Comparison of ENCODE assay signal across 15 mouse cellular contexts in the genomic region with DNA sequence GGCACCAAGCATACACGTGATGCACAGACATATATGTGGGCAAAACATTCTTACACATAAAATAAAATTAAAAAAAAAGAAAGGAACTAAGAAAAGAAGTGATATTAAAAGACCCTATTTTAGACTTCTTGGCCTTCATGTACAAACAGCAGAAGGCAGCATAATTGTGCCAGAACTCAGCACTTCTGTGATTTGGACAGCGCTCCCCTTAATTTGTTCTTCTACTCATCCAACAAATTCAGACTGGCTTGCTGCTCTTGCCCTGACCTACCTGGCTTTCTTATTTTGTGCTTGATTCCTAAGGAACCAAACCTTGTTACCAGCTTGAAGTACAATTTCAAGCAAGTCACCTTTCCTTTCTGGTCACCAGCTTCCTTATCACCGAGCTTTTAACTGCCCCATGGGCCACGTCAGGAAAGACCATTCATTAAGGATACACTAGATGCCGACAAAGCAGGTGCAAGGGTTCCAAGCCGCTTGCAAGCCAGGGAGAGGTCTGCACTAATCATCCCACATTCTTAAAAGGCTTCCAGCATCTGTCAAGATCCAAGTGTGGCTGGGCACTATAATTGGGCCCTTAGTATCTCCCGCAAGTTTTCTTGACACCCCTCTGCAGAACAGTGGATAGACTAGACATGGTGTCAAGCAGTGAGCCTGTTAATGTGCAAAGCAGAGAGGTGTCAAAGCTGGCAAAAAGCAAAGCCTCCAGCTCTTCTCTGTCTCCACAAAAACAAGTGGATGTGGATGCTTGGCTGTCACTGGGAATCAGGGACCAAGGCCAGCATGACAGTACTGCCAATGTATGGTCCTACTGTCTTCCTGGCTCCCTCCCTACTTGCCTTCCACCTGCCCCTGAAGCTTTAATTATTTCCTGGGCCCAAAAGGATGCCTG.
DNase-seq lines count a peak whose midpoint lies in the region; ATAC-seq and TF ChIP-seq lines count a peak whose summit lies in the region.
"Had no signal": no experiment of that assay in that cellular context is flagged by ENCODE, and none has a peak within 500 bp of the region (broad histone marks: within the 10 kb centered on the region; RNA-seq: fewer than 3 reads in every experiment).

No protein-coding gene starts in this region.

- 0 out of 2 replicates have a peak overlapping the region, but pooled peaks have one; percentile 5 for H3K27ac ChIP-seq in hindbrain, postnatal 0 days
- H3K27ac ChIP-seq in hindbrain, embryonic 14.5 days, result no peak overlapping the region
- no peak overlapping the region for H3K27ac ChIP-seq in MEL (ENCODE audit: control insufficient read depth, low read depth, low read length)
- H3K27ac ChIP-seq: embryonic facial prominence, embryonic 13.5 days; stomach, embryonic 15.5 days had no signal

- no peak overlapping the region for H3K4me2 ChIP-seq in hindbrain, postnatal 0 days (ENCODE audit: low read depth, low read length)
- no peak overlapping the region for H3K4me2 ChIP-seq in hindbrain, embryonic 14.5 days (replicated peaks)
- H3K4me2 ChIP-seq: embryonic facial prominence, embryonic 13.5 days; stomach, embryonic 15.5 days had no signal

- TF ChIP-seq EP300 in MEL (IDR thresholded peaks at IDR 0.05; ENCODE audit: low read depth in 1 of 2, low read length in 2 of 2), result no peak

- no peaks in the 10 kb centered on the region for H3K79me2 ChIP-seq in MEL (ENCODE audit: control insufficient read depth, insufficient read depth, low read length, poor library complexity)

- no peak for TF ChIP-seq RAD21 in MEL (IDR thresholded peaks at IDR 0.05; ENCODE audit: low read depth, low read length)

- no peak for TF ChIP-seq POLR2A in MEL (IDR thresholded peaks at IDR 0.05; ENCODE audit: control insufficient read depth in 1 of 2, insufficient read depth in 1 of 2, low read depth in 1 of 2, low read length in 2 of 2, poor library complexity in 1 of 2)

- no peak for TF ChIP-seq CTCF in hindbrain, postnatal 0 days (IDR thresholded peaks at IDR 0.05; ENCODE audit: low read depth)
- TF ChIP-seq CTCF in MEL (IDR thresholded peaks at IDR 0.05 in 2 of 3, conservative IDR thresholded peaks at IDR 0.05 in 1 of 3; ENCODE audit: control insufficient read depth in 1 of 3, insufficient read depth in 1 of 3, low read depth in 2 of 3, low read length in 3 of 3, poor library complexity in 1 of 3, severe bottlenecking in 1 of 3), result no peak

- H3K9me3 ChIP-seq in hindbrain, postnatal 0 days (ENCODE audit: low read length), result no peaks in the 10 kb centered on the region
- no peaks in the 10 kb centered on the region for H3K9me3 ChIP-seq in hindbrain, embryonic 14.5 days (ENCODE audit: control insufficient read depth, low read length)
- no peaks in the 10 kb centered on the region for H3K9me3 ChIP-seq in MEL (replicated peaks; ENCODE audit: insufficient read depth, low read length)
- H3K9me3 ChIP-seq: embryonic facial prominence, embryonic 13.5 days; stomach, embryonic 15.5 days had no signal

- peak; percentile 31 for DNase-seq in hindbrain, postnatal 0 days (ENCODE audit: low spot score)
- DNase-seq in hindbrain, embryonic 14.5 days (ENCODE audit: low spot score), result no peak
- DNase-seq in MEL (ENCODE audit: low read depth, low spot score) (peak; percentile 3), R1 (ENCODE audit: low read depth, low spot score) (peak; percentile 4)
- peak; percentile 85 to 91 for DNase-seq in cerebellum, postnatal 10 days
- no peak for DNase-seq in thymus, postnatal 36 days
- DNase-seq: heart, postnatal 36 days; kidney, adult 9 months; layer of hippocampus, adult 9-11 months; liver, postnatal 0 days; thymus, postnatal 25 days had no signal

- no peaks in the 10 kb centered on the region for H3K27me3 ChIP-seq in hindbrain, postnatal 0 days (ENCODE audit: insufficient read depth, low read length)
- no peaks in the 10 kb centered on the region for H3K27me3 ChIP-seq in hindbrain, embryonic 14.5 days (ENCODE audit: control insufficient read depth, insufficient read depth, low read length)
- no peaks in the 10 kb centered on the region; a peak in 1 of 4 replicates for H3K27me3 ChIP-seq in MEL (ENCODE audit: control insufficient read depth in 1 of 2, insufficient read depth in 2 of 2, low read length in 2 of 2)
- H3K27me3 ChIP-seq: embryonic facial prominence, embryonic 13.5 days; Patski; stomach, embryonic 15.5 days had no signal

- 65% methylated on average over 7 of the region's 7 CpGs for WGBS in hindbrain, postnatal 0 days
- 81% methylated on average over 7 of the region's 7 CpGs for WGBS in hindbrain, embryonic 14.5 days

- H3K36me3 ChIP-seq in hindbrain, postnatal 0 days (ENCODE audit: insufficient read depth, low read length), result no peaks in the 10 kb centered on the region
- H3K36me3 ChIP-seq in hindbrain, embryonic 14.5 days (replicated peaks; ENCODE audit: control insufficient read depth, insufficient read depth), result no peaks in the 10 kb centered on the region
- H3K36me3 ChIP-seq in MEL (ENCODE audit: control insufficient read depth in 1 of 2, insufficient read depth in 2 of 2, low read length in 2 of 2), result no peaks in the 10 kb centered on the region
- H3K36me3 ChIP-seq: embryonic facial prominence, embryonic 13.5 days; stomach, embryonic 15.5 days had no signal

- H3K4me3 ChIP-seq in hindbrain, postnatal 0 days (ENCODE audit: low read length), result no peak overlapping the region
- no peak overlapping the region for H3K4me3 ChIP-seq in hindbrain, embryonic 14.5 days (replicated peaks; ENCODE audit: low read length)
- H3K4me3 ChIP-seq in MEL (ENCODE audit: control insufficient read depth in 1 of 2, insufficient read depth in 1 of 2, low read depth in 2 of 2, low read length in 2 of 2), result no peak overlapping the region
- H3K4me3 ChIP-seq: embryonic facial prominence, embryonic 13.5 days; stomach, embryonic 15.5 days had no signal

- peak; percentile 60 for ATAC-seq in hindbrain, postnatal 0 days
- ATAC-seq in hindbrain, embryonic 14.5 days (ENCODE audit: low FRiP score), result no peak
- ATAC-seq in monocyte, adult 5-6 weeks (replicated peaks; ENCODE audit: insufficient number of reproducible peaks, low FRiP score, low TSS enrichment, poor library complexity, severe bottlenecking), result no peak
- ATAC-seq: liver, postnatal 0 days; Patski had no signal

- H3K9ac ChIP-seq in hindbrain, postnatal 0 days (replicated peaks; ENCODE audit: low read length), result no peak overlapping the region
- no peak overlapping the region for H3K9ac ChIP-seq in hindbrain, embryonic 14.5 days
- H3K9ac ChIP-seq in MEL (ENCODE audit: control insufficient read depth, low read depth, low read length, poor library complexity, severe bottlenecking), result no peak overlapping the region
- H3K9ac ChIP-seq: embryonic facial prominence, embryonic 13.5 days; liver, postnatal 0 days; stomach, embryonic 15.5 days had no signal

- H3K4me1 ChIP-seq in hindbrain, postnatal 0 days (ENCODE audit: insufficient read depth, low read length), result peaks cover 10% of the 10 kb centered on the region; the same call in 1 of the 2 replicates
- no peaks in the 10 kb centered on the region for H3K4me1 ChIP-seq in hindbrain, embryonic 14.5 days (replicated peaks; ENCODE audit: control insufficient read depth, insufficient read depth, low read length)
- H3K4me1 ChIP-seq in MEL (ENCODE audit: control insufficient read depth in 1 of 2, insufficient read depth in 2 of 2, low read length in 2 of 2), result no peaks in the 10 kb centered on the region
- H3K4me1 ChIP-seq: embryonic facial prominence, embryonic 13.5 days; stomach, embryonic 15.5 days had no signal

TF ChIP-seq in MEL, 35 proteins besides CTCF, POLR2A, EP300 and RAD21:
- TF ChIP-seq E2F4 (IDR thresholded peaks at IDR 0.05; ENCODE audit: borderline replicate concordance, low read depth, low read length), result no peak
- no peak for TF ChIP-seq UBTF (IDR thresholded peaks at IDR 0.05; ENCODE audit: borderline replicate concordance, insufficient read depth, low read depth, low read length)
- no peak for TF ChIP-seq NELFE (IDR thresholded peaks at IDR 0.05; ENCODE audit: low read depth, low read length)
- TF ChIP-seq MYC (IDR thresholded peaks at IDR 0.05; ENCODE audit: low read depth, low read length), result no peak
- no peak for TF ChIP-seq TBP (IDR thresholded peaks at IDR 0.05; ENCODE audit: low read depth, low read length)
- no peak for TF ChIP-seq USF1 (IDR thresholded peaks at IDR 0.05; ENCODE audit: low read depth, low read length)
- no peak for TF ChIP-seq GABPA (IDR thresholded peaks at IDR 0.05; ENCODE audit: low read depth, low read length)
- TF ChIP-seq SMC3 (IDR thresholded peaks at IDR 0.05; ENCODE audit: low read depth, low read length), result no peak
- TF ChIP-seq JUND (IDR thresholded peaks at IDR 0.05; ENCODE audit: low read depth, low read length), result no peak
- TF ChIP-seq ZNF384 (IDR thresholded peaks at IDR 0.05; ENCODE audit: low read depth, low read length), result no peak
- no peak for TF ChIP-seq ZMIZ1 (IDR thresholded peaks at IDR 0.05; ENCODE audit: low read depth, low read length)
- no peak for TF ChIP-seq CHD2 (IDR thresholded peaks at IDR 0.05; ENCODE audit: low read length)
- no peak for TF ChIP-seq ETS1 (IDR thresholded peaks at IDR 0.05; ENCODE audit: low read depth, low read length)
- no peak for TF ChIP-seq HCFC1 (IDR thresholded peaks at IDR 0.05; ENCODE audit: low read depth, low read length)
- TF ChIP-seq MEF2A (IDR thresholded peaks at IDR 0.05; ENCODE audit: extremely low read depth, insufficient replicate concordance, low read depth, low read length, poor library complexity, severe bottlenecking), result no peak
- no peak for TF ChIP-seq RCOR1 (IDR thresholded peaks at IDR 0.05; ENCODE audit: low read depth, low read length)
- no peak for TF ChIP-seq MAZ (IDR thresholded peaks at IDR 0.05; ENCODE audit: low read depth, low read length)

Comparison
In these comparisons a context has a peak if more than half of its experiments do, and no peak if none do; other contexts are left out.
1. DNase-seq: peak in hindbrain, postnatal 0 days (single experiment), MEL (single experiment), R1 (single experiment) and cerebellum, postnatal 10 days (2 of 2); none in hindbrain, embryonic 14.5 days (single experiment) and thymus, postnatal 36 days (0 of 2).